Mouse (Mus musculus) liver, adult 2 months (tissue): ENCODE measurements at regions not wholly inside any gene's neighbourhood (a gene's known extent, or its start where the extent isn't known, plus 50 kb on each side); places are given as distances from the start of the nearest gene placed in this dataset.

ENCODE experiments used
- DNase-seq: peaks from one replicate; pipeline ENCODE4 v3.0.0-alpha.2; 2011; ENCODE audit warnings: low read depth, low spot score; ENCODE audit errors: extremely low read depth
- H3K27ac ChIP-seq: fragments of 200-500 bp; replicated peaks from 2 replicates; pipeline ENCODE4 v1.5.1; 2012; ENCODE audit warnings: low read depth, mild to moderate bottlenecking, control low read depth, inconsistent platforms, low read length; ENCODE audit not compliant: insufficient read depth
- H3K27me3 ChIP-seq: fragments of 200-500 bp; 2 replicates; pipeline ENCODE4 v1.6.1; 2012; ENCODE audit warnings: mild to moderate bottlenecking, moderate library complexity, low read length, inconsistent platforms; ENCODE audit not compliant: control insufficient read depth, insufficient read depth
- H3K36me3 ChIP-seq: fragments of 200-500 bp; 2 replicates; pipeline ENCODE4 v1.6.1; 2012; ENCODE audit warnings: low read length, inconsistent platforms; ENCODE audit not compliant: control insufficient read depth, insufficient read depth
- H3K4me1 ChIP-seq: fragments of 200-500 bp; 2 replicates; pipeline ENCODE4 v1.6.1; 2011; ENCODE audit warnings: low read length; ENCODE audit not compliant: control insufficient read depth, insufficient read depth
- H3K4me3 ChIP-seq: fragments of 200-500 bp; 2 replicates; pipeline ENCODE4 v1.5.1; 2011; ENCODE audit warnings: low read depth, mild to moderate bottlenecking, control low read depth, low read length, moderate library complexity; ENCODE audit not compliant: insufficient read depth
- H3K79me2 ChIP-seq: fragments of 200-500 bp; 2 replicates; pipeline ENCODE4 v1.6.1; 2012; ENCODE audit warnings: inconsistent platforms, mild to moderate bottlenecking, low read length, moderate library complexity; ENCODE audit not compliant: control insufficient read depth, insufficient read depth
- H3K9ac ChIP-seq: fragments of 200-500 bp; 2 replicates; pipeline ENCODE4 v1.6.1; 2012; ENCODE audit warnings: low read depth, mild to moderate bottlenecking, control low read depth, inconsistent platforms, low read length
- CTCF ChIP-seq: fragments of 200-500 bp; IDR thresholded peaks from 2 replicates; pipeline ENCODE4 v1.5.1; 2011; ENCODE audit warnings: low read depth, low read length, control low read depth
- POLR2A ChIP-seq: fragments of 200-500 bp; IDR thresholded peaks from 2 replicates; pipeline ENCODE4 v1.6.1; 2011; ENCODE audit warnings: low read length, control low read depth; ENCODE audit not compliant: insufficient read depth; ENCODE audit errors: extremely low read depth
- WGBS: fragments of 180-500 bp; shearing (Covaris S2); methylation state at CpG from one replicate; pipeline ENCODE4 v1.1.7; 2018; 5-methylcytosine and 5-hydroxymethylcytosine counted together

DNA sequence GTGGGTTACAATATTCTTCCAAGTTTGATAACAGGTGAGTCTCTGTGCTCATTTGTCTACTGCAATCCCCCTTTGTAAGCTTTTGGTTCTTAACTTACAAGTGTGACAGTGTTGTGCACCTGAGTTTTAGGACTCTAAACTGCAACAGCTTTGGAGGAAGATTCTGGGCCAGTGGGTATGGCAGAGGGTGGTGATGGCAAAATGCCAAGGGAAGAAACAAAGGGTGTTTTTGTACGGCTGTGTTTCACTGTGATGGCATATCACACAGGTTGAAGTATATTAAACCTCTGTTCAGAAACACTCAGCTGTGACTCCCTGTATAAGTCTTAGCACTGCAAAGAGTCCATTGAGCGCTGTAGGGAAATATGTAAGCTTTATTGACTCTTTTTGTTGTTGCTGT, 140.7 kb downstream of the Dad1 start:
- H3K79me2 ChIP-seq, result no peaks in the 10 kb centered on the region
- H3K9ac ChIP-seq, result no peak overlapping the region
- no peak overlapping the region for H3K4me3 ChIP-seq
- TF ChIP-seq CTCF (no peak), POLR2A (no peak)
- 83% methylated on average over 2 of the region's 2 CpGs for WGBS
- no peaks in the 10 kb centered on the region for H3K4me1 ChIP-seq
- no peak overlapping the region for H3K27ac ChIP-seq
- no peaks in the 10 kb centered on the region for H3K27me3 ChIP-seq
- no peaks in the 10 kb centered on the region for H3K36me3 ChIP-seq
- no peak for DNase-seq

GRCm38 (mm10) chr14:54110971-54111370, 142.9 kb downstream of the Dad1 start:
- Histone ChIP-seq H3K4me1 (no peaks in the 10 kb centered on the region), H3K27ac (no peak overlapping the region), H3K36me3 (no peaks in the 10 kb centered on the region), H3K27me3 (no peaks in the 10 kb centered on the region), H3K79me2 (no peaks in the 10 kb centered on the region), H3K4me3 (no peak overlapping the region), H3K9ac (no peak overlapping the region)
- TF ChIP-seq CTCF (no peak), POLR2A (no peak)
- DNase-seq, result no peak
- 80% methylated on average over 3 of the region's 3 CpGs for WGBS

DNA sequence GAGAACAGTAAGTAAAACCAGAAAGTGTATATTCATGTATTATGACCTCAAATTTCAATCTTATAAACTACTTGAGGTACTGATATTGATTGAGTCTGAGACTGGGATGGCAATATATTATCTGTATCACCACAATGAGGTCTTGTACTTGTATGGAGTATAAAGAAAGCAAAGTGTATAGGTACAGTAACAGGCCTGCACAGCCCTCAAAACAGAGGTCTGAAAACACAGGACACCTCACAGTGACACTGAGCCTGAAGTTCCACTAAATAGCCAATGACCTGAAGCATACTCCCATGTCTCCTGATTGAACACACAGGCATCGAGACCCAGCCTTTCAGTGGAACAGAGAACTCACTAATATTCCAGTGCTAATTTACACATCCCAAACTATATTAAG, 144.8 kb downstream of the Dad1 start:
- Histone ChIP-seq H3K36me3 (no peaks in the 10 kb centered on the region), H3K79me2 (no peaks in the 10 kb centered on the region), H3K27me3 (no peaks in the 10 kb centered on the region), H3K4me3 (no peak overlapping the region), H3K4me1 (no peaks in the 10 kb centered on the region), H3K27ac (no peak overlapping the region), H3K9ac (no peak overlapping the region)
- TF ChIP-seq CTCF (no peak), POLR2A (no peak)
- no peak for DNase-seq
- WGBS, result 100% methylated on average over 1 of the region's 1 CpGs

DNA sequence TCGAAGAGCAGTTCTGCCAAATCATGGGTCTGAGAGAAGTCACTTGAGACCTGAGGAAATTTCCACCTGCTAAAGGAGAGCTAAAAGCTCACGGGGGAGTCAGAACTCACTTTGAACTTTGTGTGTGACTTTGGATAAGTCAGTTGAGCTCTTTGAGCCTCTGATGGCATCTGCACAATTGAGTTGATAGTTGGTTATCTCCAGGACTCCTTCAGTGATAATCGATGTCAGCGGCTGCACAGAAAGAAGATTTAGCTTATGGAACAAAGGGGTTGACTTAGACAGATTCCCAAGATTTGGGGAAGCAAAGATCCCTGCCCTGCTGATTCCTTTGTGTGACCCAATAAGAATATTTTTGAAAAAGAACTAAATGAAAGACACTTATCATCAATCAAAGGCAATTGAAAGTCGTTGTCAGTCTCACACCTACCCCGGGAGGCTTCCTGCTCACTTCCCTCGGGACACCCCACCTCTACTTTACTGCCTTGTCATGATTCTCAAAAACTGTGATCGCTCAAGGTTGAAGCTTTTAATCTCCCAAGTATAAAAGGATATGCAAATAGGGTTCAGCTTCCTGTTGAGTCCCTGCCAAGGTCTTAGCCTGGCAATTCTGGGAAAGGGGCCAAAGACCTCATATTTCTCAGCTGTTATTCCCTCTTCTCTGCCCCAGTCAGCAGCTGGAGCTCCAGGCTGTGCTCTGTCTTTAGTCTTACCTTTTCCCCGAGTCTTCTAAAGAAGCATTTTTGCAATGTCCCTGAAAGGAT, 145.4 kb downstream of the Dad1 start:
- H3K9ac ChIP-seq, result no peak overlapping the region
- TF ChIP-seq CTCF (no peak), POLR2A (no peak)
- peak; percentile 18 for DNase-seq
- no peaks in the 10 kb centered on the region for H3K27me3 ChIP-seq
- H3K36me3 ChIP-seq, result no peaks in the 10 kb centered on the region
- H3K4me3 ChIP-seq, result no peak overlapping the region
- no peaks in the 10 kb centered on the region for H3K4me1 ChIP-seq
- no peaks in the 10 kb centered on the region for H3K79me2 ChIP-seq
- WGBS, result 35% methylated on average over 9 of the region's 9 CpGs
- H3K27ac ChIP-seq, result no peak overlapping the region

- Histone ChIP-seq H3K4me3 (no peak overlapping the region), H3K79me2 (no peaks in the 10 kb centered on the region), H3K9ac (no peak overlapping the region), H3K36me3 (no peaks in the 10 kb centered on the region), H3K4me1 (no peaks in the 10 kb centered on the region), H3K27me3 (no peaks in the 10 kb centered on the region), H3K27ac (no peak overlapping the region)
- TF ChIP-seq CTCF (no peak), POLR2A (no peak)
- 85% methylated on average over 7 of the region's 7 CpGs for WGBS
- no peak for DNase-seq
Observed at GRCm38 (mm10) chr14:54107204-54107796, 146.6 kb downstream of the Dad1 start.

DNA sequence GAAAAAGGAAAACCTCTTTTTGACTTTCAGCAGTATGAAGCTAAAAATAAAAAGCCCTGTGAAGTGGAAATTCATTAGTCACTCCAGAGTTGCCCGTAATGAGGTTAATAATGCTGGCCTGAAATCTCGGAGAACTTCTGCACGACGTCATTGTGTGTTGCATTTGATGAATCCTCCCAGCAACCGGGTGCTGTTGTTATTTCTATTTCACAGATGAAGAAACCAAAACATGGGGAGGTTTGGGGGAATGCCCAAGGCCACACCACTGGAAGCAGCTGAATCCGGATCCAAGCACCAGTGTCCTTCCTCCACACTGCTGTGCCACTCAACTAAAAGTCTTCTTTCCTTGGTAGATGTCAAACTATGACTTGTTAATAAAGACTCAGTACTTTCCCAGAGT, 149.7 kb downstream of the Dad1 start:
- no peak overlapping the region for H3K9ac ChIP-seq
- no peak overlapping the region for H3K27ac ChIP-seq
- no peaks in the 10 kb centered on the region for H3K36me3 ChIP-seq
- no peak overlapping the region for H3K4me3 ChIP-seq
- no peaks in the 10 kb centered on the region for H3K4me1 ChIP-seq
- TF ChIP-seq CTCF (no peak), POLR2A (no peak)
- H3K79me2 ChIP-seq, result no peaks in the 10 kb centered on the region
- WGBS, result 81% methylated on average over 6 of the region's 6 CpGs
- DNase-seq, result no peak
- H3K27me3 ChIP-seq, result no peaks in the 10 kb centered on the region
